Mouse (Mus musculus): ENCODE data around the gene Gm28053.

- TF ChIP-seq CTCF (conservative IDR thresholded peaks at IDR 0.05; ENCODE audit: low read length): no peak
- no peak for TF ChIP-seq POU5F1 (IDR thresholded peaks at IDR 0.05; ENCODE audit: borderline replicate concordance, low read length)
These were observed 52.3 kb downstream of the Gm28053 start, which contains the start of gene Gimap3 for GRCm38 (mm10) chr6:48770696-48771095.

Measured in E14TG2a.4 (cell line).